Mouse (Mus musculus) heart, embryonic 12.5 days (tissue): ENCODE data around the gene Knop1. TPM values are rescaled to one million over a fixed set of nuclear protein-coding genes. Genes with fewer than 3 reads are reported as not detected.

ENCODE experiments used
- ATAC-seq: fragments of 200-750 bp; cut with Nextera tagmentation; 2 replicates; pipeline ENCODE4 v1.8.0; 2017; ENCODE audit warnings: moderate TSS enrichment, moderate library complexity; ENCODE audit not compliant: insufficient number of reproducible peaks, low FRiP score
- H3K27ac ChIP-seq: fragments of 300-500 bp; sonication (generic); 2 replicates; pipeline ENCODE4 v1.5.1; 2016; ENCODE audit warnings: mild to moderate bottlenecking, moderate library complexity; ENCODE audit not compliant: poor library complexity, severe bottlenecking
- H3K27me3 ChIP-seq: fragments of 300-500 bp; sonication (generic); replicated peaks from 2 replicates; pipeline ENCODE4 v1.6.1; 2016; ENCODE audit warnings: mild to moderate bottlenecking, moderate library complexity
- H3K36me3 ChIP-seq: fragments of 300-500 bp; sonication (generic); 2 replicates; pipeline ENCODE4 v1.6.1; 2016; ENCODE audit warnings: mild to moderate bottlenecking, moderate library complexity
- H3K4me1 ChIP-seq: fragments of 300-500 bp; sonication (generic); replicated peaks from 2 replicates; pipeline ENCODE4 v1.6.1; 2016; ENCODE audit warnings: mild to moderate bottlenecking
- H3K4me2 ChIP-seq: fragments of 300-500 bp; sonication (generic); 2 replicates; pipeline ENCODE4 v1.6.1; 2016; ENCODE audit warnings: mild to moderate bottlenecking, moderate library complexity
- H3K4me3 ChIP-seq: fragments of 300-500 bp; sonication (generic); 2 replicates; pipeline ENCODE4 v1.5.1; 2016; ENCODE audit warnings: mild to moderate bottlenecking
- H3K9ac ChIP-seq: fragments of 300-500 bp; sonication (generic); 2 replicates; pipeline ENCODE4 v1.6.1; 2016; ENCODE audit warnings: mild to moderate bottlenecking, moderate library complexity
- H3K9me3 ChIP-seq: fragments of 300-500 bp; sonication (generic); replicated peaks from 2 replicates; pipeline ENCODE4 v1.6.1; 2016; ENCODE audit warnings: mild to moderate bottlenecking, moderate library complexity
- WGBS: fragments of 180-500 bp; shearing (Covaris S2); methylation state at CpG from one replicate; pipeline ENCODE4 v1.1.7; 2016; 5-methylcytosine and 5-hydroxymethylcytosine counted together
- polyA plus RNA-seq: library from polyadenylated mRNA; unstranded; fragments of >200 nt; fragmentation: Nextera tagmentation; extraction: Ambion mirVana; gene quantifications from 2 replicates; pipeline ENCODE4 v1.2.1, GENCODE M21; 2016

Gene Knop1
- polyA plus RNA-seq, 1 experiment from 2014 or later, result 63.5 TPM

DNA sequence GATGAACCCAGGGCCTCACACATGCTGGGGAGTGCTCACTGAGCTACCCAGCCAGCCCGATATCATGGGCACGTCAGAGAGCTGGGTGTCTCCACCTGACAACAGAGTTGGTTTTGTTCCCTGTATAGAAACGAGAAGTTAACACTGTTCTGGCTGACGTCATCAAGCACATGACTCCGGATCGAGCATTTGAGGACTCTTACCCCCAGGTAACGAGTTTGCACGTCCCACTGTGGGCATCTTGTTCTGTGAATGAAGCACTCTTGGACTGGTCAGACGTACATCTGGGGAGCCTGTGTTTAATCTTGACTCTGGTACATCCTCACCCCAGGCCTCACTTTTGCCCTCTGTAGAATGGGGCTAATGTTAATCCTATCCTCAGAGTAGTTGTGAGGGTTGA is 59.2 kb downstream of the Knop1 start:
- H3K9ac ChIP-seq, result no peak overlapping the region
- H3K9me3 ChIP-seq, result no peaks in the 10 kb centered on the region
- no peak overlapping the region for H3K4me3 ChIP-seq
- no peak overlapping the region for H3K27ac ChIP-seq
- H3K36me3 ChIP-seq, result peaks cover 60% of the 10 kb centered on the region
- no peaks in the 10 kb centered on the region for H3K4me1 ChIP-seq
- H3K4me2 ChIP-seq, result no peak overlapping the region
- 82% methylated on average over 9 of the region's 9 CpGs for WGBS
- ATAC-seq, result no peak
- H3K27me3 ChIP-seq, result no peaks in the 10 kb centered on the region

DNA sequence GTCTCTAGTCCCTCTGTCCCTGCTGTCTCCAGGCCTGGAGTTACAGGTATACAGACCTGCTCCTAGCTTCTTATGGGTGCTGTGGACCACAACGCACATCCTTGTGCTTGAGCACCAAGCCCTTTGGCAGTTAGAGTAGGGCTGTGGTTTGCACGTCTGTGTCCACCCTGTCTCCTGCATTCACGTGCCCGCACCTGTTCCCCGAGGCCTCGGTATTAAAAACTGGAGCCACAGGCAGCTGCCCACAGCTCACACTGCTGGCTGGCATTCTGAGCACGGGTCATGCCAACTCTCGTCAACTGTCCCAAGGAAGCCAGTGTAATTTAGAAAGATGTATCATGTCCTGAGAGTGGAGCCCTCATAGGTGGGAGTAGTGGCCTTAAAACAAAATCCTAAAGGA is 60.3 kb downstream of the Knop1 start:
- no peak for ATAC-seq
- Histone ChIP-seq H3K4me1 (no peaks in the 10 kb centered on the region), H3K27ac (no peak overlapping the region), H3K4me2 (no peak overlapping the region), H3K9me3 (no peaks in the 10 kb centered on the region), H3K4me3 (no peak overlapping the region), H3K9ac (no peak overlapping the region), H3K36me3 (peaks cover 61% of the 10 kb centered on the region), H3K27me3 (no peaks in the 10 kb centered on the region)
- WGBS, result 90% methylated on average over 8 of the region's 8 CpGs

DNA sequence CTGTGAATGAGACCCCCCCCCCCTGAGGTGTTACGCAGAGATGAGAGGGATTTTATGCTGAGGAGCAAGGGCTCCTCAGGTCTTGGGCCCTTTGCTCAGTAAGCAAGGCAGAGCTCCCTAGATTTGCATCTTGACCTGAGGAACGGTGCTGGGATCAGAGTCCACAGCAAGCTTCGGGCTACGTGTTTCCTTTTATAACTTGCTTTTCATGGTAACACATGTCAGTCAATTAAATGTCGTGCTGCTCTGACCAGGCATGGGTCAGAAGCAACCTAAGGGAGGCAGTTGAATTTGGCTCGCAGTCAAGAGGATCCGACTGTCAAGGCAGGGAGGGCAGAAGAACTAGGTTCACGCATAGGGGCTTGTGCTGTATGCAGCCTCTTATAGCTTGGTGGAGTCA is 62.2 kb downstream of the Knop1 start:
- Histone ChIP-seq H3K4me3 (no peak overlapping the region), H3K27me3 (no peaks in the 10 kb centered on the region), H3K9me3 (no peaks in the 10 kb centered on the region), H3K4me2 (no peak overlapping the region), H3K36me3 (peaks cover 50% of the 10 kb centered on the region), H3K27ac (no peak overlapping the region), H3K9ac (no peak overlapping the region), H3K4me1 (no peaks in the 10 kb centered on the region)
- ATAC-seq, result no peak
- 84% methylated on average over 8 of the region's 8 CpGs for WGBS

Other genes starting within 250 kb of the Knop1 start
- gene Gde1, start 150.5 kb downstream of the Knop1 start, polyA plus RNA-seq, result 70.1 and 74.6 TPM in 2 replicates
- gene Ccp110, start 143.7 kb downstream of the Knop1 start, polyA plus RNA-seq, result 9.6 and 9.7 TPM in 2 replicates
- gene Vps35l, start 116.0 kb downstream of the Knop1 start, polyA plus RNA-seq, result 55.7 and 55.8 TPM in 2 replicates
- gene Iqck, start 502 bp downstream of the Knop1 start, polyA plus RNA-seq, result 1.1 and 1.5 TPM in 2 replicates
- gene Gprc5b, start 139.0 kb upstream of the Knop1 start, polyA plus RNA-seq, result 3.3 and 3.6 TPM in 2 replicates